Mouse (Mus musculus) limb, embryonic 12.5 days (tissue): ENCODE measurements around the gene Gm49321. TPM values are rescaled to one million over a fixed set of nuclear protein-coding genes. Genes with fewer than 3 reads are reported as not detected.

Experiments used
- ATAC-seq: fragments of 200-750 bp; cut with Nextera tagmentation; 2 replicates; pipeline ENCODE4 v1.8.0; 2017; ENCODE audit warnings: low read depth, moderate TSS enrichment; ENCODE audit not compliant: insufficient number of reproducible peaks, insufficient read depth, low FRiP score, low TSS enrichment
- H3K27ac ChIP-seq: fragments of 300-500 bp; sonication (generic); 2 replicates; pipeline ENCODE4 v1.5.1; 2016; ENCODE audit warnings: mild to moderate bottlenecking, moderate library complexity
- H3K27me3 ChIP-seq: fragments of 300-500 bp; sonication (generic); 2 replicates; pipeline ENCODE4 v1.6.1; 2016; ENCODE audit warnings: mild to moderate bottlenecking, moderate library complexity
- H3K36me3 ChIP-seq: fragments of 300-500 bp; sonication (generic); 2 replicates; pipeline ENCODE4 v1.6.1; 2016; ENCODE audit warnings: mild to moderate bottlenecking, moderate library complexity
- H3K4me1 ChIP-seq: fragments of 300-500 bp; sonication (generic); replicated peaks from 2 replicates; pipeline ENCODE4 v1.6.1; 2016
- H3K4me2 ChIP-seq: fragments of 300-500 bp; sonication (generic); 2 replicates; pipeline ENCODE4 v1.6.1; 2016; ENCODE audit warnings: mild to moderate bottlenecking, moderate library complexity
- H3K4me3 ChIP-seq: fragments of 300-500 bp; sonication (generic); replicated peaks from 2 replicates; pipeline ENCODE4 v1.5.1; 2016; ENCODE audit warnings: mild to moderate bottlenecking
- H3K9ac ChIP-seq: fragments of 300-500 bp; sonication (generic); replicated peaks from 2 replicates; pipeline ENCODE4 v1.6.1; 2016; ENCODE audit warnings: mild to moderate bottlenecking, moderate library complexity
- H3K9me3 ChIP-seq: fragments of 300-500 bp; sonication (generic); 2 replicates; pipeline ENCODE4 v1.6.1; 2016; ENCODE audit warnings: mild to moderate bottlenecking, moderate library complexity
- WGBS: fragments of 180-500 bp; shearing (Covaris S2); methylation state at CpG from one replicate; pipeline ENCODE4 v1.1.7; 2016; 5-methylcytosine and 5-hydroxymethylcytosine counted together
- polyA plus RNA-seq: library from polyadenylated mRNA; unstranded; fragments of >200 nt; fragmentation: Nextera tagmentation; extraction: Ambion mirVana; gene quantifications from 2 replicates; pipeline ENCODE4 v1.2.1, GENCODE M21; 2016

Gm49321 gene
- polyA plus RNA-seq: 13.7 and 15.3 TPM in 2 replicates

GRCm38 (mm10) chr12:73937353-73937752, at the start of gene Gm49321:
Gm49321 (plus strand) TSS chr12:73937653.
- Histone ChIP-seq H3K27me3 (no peaks in the 10 kb centered on the region), H3K4me2 (no peak within 1 kb of the TSS), H3K36me3 (peaks cover 86% of the 10 kb centered on the region), H3K27ac (no peak within 1 kb of the TSS), H3K4me1 (no peaks in the 10 kb centered on the region), H3K9me3 (no peaks in the 10 kb centered on the region), H3K4me3 (no peak within 1 kb of the TSS), H3K9ac (no peak within 1 kb of the TSS)
- WGBS: 92% methylated on average over 1 of the region's 1 CpGs
- ATAC-seq: no peak

DNA sequence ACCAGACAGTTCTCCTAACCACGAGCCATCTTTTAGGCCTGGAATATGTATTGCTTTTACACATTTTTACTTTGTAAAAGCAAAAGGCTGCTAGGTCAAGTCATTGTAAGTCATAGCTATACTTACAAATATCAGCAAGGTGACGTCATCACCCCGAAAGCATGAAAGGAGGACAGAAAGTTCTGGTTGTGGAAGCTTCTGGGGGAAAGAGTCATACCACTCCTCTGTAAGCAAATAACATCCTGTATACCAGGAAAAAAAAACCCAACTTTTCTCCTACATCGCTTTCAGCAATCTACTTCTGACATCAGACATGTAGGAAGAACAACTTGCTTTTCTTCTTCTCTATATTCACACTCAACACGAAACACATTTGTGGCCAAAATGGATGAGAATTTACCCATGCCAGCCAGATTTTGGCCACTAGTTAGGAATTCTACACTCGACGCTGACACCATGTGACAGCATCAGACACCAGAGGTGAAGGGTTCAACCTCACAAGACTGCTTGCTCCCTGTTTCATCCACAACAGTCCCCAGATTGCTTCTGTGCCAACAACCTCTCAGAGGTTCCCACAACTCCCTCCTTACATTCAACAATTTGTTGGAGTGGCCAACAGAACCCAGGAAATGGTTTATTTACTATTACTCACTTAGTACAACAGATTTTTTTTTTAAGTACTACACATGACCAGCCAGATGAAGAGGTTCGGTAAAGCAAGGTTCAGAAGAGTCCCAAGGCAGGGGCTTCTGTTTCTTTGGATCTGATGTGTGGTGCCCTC, 49.3 kb upstream of the Gm49321 start:
- H3K27me3 ChIP-seq: no peaks in the 10 kb centered on the region
- 0 out of 2 replicates have a peak, but pooled peaks cover 3% of the 10 kb centered on the region for H3K4me1 ChIP-seq
- WGBS: 89% methylated on average over 8 of the region's 8 CpGs
- H3K27ac ChIP-seq: no peak overlapping the region
- no peak overlapping the region for H3K9ac ChIP-seq
- no peak for ATAC-seq
- H3K4me2 ChIP-seq: no peak overlapping the region
- no peaks in the 10 kb centered on the region for H3K9me3 ChIP-seq
- H3K36me3 ChIP-seq: no peaks in the 10 kb centered on the region
- H3K4me3 ChIP-seq: no peak overlapping the region

DNA sequence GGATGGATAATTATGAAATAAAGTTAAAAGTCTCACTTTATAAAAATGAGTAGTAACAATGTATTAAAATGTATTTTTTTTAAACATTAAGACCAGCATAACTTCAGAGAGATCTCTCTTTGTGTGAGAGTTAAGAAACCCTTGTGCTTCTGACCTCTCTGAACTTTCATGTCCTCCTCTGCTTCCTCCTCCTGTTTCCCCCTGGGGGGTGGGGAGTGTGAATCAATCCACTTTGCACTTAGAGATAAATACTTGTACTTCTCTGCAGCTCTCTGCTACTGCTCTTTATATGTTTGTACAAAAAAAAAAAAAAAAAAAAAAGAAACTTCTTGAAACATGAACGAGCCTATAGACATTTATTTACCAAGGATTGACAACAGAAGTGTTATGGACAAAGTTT, 47.9 kb upstream of the Gm49321 start:
- no peaks in the 10 kb centered on the region for H3K9me3 ChIP-seq
- WGBS: 73% methylated on average over 1 of the region's 1 CpGs

DNA sequence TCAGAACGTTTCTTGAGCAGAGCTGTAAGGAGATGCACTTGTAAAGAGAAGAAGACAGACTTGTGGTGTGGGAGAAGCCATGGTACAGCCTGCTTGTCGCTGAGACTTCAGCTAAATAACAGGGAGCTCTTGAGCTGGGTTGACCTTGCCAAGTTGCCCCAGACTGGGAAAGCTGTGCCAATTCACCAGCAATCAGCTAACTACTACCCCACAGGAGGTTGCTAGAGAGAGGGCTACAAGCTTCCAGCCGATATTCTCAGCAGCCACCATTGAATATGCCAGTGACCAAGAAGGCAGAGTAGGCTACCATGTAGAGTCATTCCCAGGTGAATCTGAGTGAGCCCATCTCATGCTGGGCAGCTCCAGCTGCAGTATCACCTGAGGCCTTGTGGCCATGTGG, 47.4 kb upstream of the Gm49321 start:
- 0 out of 2 replicates have a peak, but pooled peaks cover 3% of the 10 kb centered on the region for H3K4me1 ChIP-seq
- WGBS: 85% methylated on average over 3 of the region's 3 CpGs
- no peaks in the 10 kb centered on the region for H3K36me3 ChIP-seq
- no peaks in the 10 kb centered on the region for H3K9me3 ChIP-seq
- ATAC-seq: no peak
- no peaks in the 10 kb centered on the region for H3K27me3 ChIP-seq
- no peak overlapping the region for H3K27ac ChIP-seq
- H3K4me2 ChIP-seq: no peak overlapping the region
- no peak overlapping the region for H3K9ac ChIP-seq
- H3K4me3 ChIP-seq: no peak overlapping the region

More for the DNA sequence above, 47.9 kb upstream of the Gm49321 start:
- Histone ChIP-seq H3K36me3 (no peaks in the 10 kb centered on the region), H3K4me1 (0 out of 2 replicates have a peak, but pooled peaks cover 3% of the 10 kb centered on the region), H3K27ac (no peak overlapping the region), H3K4me3 (no peak overlapping the region), H3K4me2 (no peak overlapping the region), H3K27me3 (no peaks in the 10 kb centered on the region), H3K9ac (no peak overlapping the region)
- ATAC-seq: no peak

- Histone ChIP-seq H3K27ac (no peak overlapping the region), H3K4me3 (no peak overlapping the region), H3K4me2 (no peak overlapping the region), H3K36me3 (no peaks in the 10 kb centered on the region), H3K27me3 (no peaks in the 10 kb centered on the region), H3K9ac (no peak overlapping the region), H3K9me3 (no peaks in the 10 kb centered on the region), H3K4me1 (0 out of 2 replicates have a peak, but pooled peaks cover 3% of the 10 kb centered on the region)
- ATAC-seq: no peak
- 44% methylated on average over 3 of the region's 3 CpGs for WGBS
Measured at GRCm38 (mm10) chr12:73892616-73893015, 44.8 kb upstream of the Gm49321 start.

GRCm38 (mm10) chr12:73894838-73895237, 42.6 kb upstream of the Gm49321 start:
- Histone ChIP-seq H3K4me1 (0 out of 2 replicates have a peak, but pooled peaks cover 3% of the 10 kb centered on the region), H3K4me3 (no peak overlapping the region), H3K27me3 (no peaks in the 10 kb centered on the region), H3K4me2 (no peak overlapping the region), H3K27ac (no peak overlapping the region), H3K9me3 (no peaks in the 10 kb centered on the region), H3K36me3 (no peaks in the 10 kb centered on the region), H3K9ac (no peak overlapping the region)
- 79% methylated on average over 6 of the region's 6 CpGs for WGBS
- no peak for ATAC-seq

GRCm38 (mm10) chr12:73895674-73896073, 41.8 kb upstream of the Gm49321 start:
- ATAC-seq: no peak
- Histone ChIP-seq H3K27ac (no peak overlapping the region), H3K9me3 (no peaks in the 10 kb centered on the region), H3K4me3 (no peak overlapping the region), H3K36me3 (no peaks in the 10 kb centered on the region), H3K4me2 (no peak overlapping the region), H3K4me1 (0 out of 2 replicates have a peak, but pooled peaks cover 3% of the 10 kb centered on the region), H3K27me3 (no peaks in the 10 kb centered on the region), H3K9ac (no peak overlapping the region)
- 82% methylated on average over 2 of the region's 2 CpGs for WGBS

- Histone ChIP-seq H3K9me3 (no peaks in the 10 kb centered on the region), H3K4me2 (no peak overlapping the region), H3K27me3 (no peaks in the 10 kb centered on the region), H3K4me3 (no peak overlapping the region), H3K9ac (no peak overlapping the region), H3K36me3 (no peaks in the 10 kb centered on the region), H3K4me1 (0 out of 2 replicates have a peak, but pooled peaks cover 6% of the 10 kb centered on the region), H3K27ac (no peak overlapping the region)
- no peak for ATAC-seq
- 79% methylated on average over 3 of the region's 3 CpGs for WGBS
Measured at GRCm38 (mm10) chr12:73896471-73896870, 41.0 kb upstream of the Gm49321 start.

DNA sequence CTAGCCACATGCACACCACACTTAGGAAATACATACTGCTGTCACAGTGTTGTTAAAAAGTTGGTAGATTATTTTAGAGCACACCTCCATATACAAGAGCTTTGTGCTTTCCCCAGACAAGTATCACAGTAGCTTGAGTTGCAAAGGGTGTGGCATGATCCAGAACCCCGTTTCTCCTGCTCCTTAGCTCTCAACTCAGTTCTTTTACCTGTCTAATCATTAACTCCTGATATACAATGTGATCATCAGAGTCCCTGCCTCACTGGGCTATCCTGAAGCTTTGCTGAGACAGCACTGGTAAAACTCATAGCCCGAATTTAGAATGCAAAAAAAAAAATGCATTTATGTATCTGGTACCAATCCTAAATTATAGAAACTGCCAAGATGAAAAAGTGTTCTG, 39.2 kb upstream of the Gm49321 start:
- Histone ChIP-seq H3K27ac (no peak overlapping the region), H3K27me3 (no peaks in the 10 kb centered on the region), H3K4me2 (no peak overlapping the region), H3K4me3 (no peak overlapping the region), H3K4me1 (0 out of 2 replicates have a peak, but pooled peaks cover 3% of the 10 kb centered on the region), H3K9me3 (no peaks in the 10 kb centered on the region), H3K9ac (no peak overlapping the region), H3K36me3 (no peaks in the 10 kb centered on the region)
- ATAC-seq: no peak
- WGBS: 77% methylated on average over 2 of the region's 2 CpGs

DNA sequence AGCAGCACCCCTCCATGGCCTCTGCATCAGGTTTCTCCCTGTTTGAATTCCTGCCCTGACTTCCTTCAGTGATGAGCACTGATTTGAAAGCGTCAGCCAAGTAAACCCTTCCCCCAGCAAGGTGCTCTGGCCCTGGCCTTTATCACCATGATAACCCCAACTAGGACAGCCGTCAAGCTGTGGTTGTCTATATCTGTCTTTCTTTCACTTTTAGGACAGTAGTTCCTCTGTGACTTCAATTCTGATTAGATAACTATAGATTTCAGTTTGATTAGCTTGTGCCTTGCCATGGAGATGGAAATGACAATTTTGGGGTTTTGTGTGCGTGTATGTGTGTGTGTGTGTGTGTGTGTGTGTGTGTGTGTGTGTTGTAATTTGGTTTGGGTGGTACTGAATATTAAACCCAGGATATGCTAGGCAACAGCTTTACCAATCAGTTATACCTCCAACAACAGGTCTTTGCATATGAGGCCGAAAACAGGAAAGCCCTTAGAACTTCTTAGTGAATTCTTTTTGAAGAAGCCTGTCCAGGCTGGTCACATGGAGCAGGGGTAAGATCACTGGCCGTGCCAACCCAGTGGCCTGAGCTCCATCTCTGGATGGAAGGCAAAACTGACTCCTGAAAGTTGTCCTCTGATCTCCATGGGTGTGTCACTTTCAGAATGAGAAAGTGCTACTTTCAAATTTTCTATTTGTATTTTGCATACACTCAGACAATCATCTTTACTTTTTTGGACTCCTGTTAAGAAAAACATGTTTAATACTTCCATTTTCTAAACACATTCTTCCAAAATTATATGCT, 33.1 kb upstream of the Gm49321 start:
- H3K4me3 ChIP-seq: no peak overlapping the region
- no peak overlapping the region for H3K27ac ChIP-seq
- no peaks in the 10 kb centered on the region for H3K27me3 ChIP-seq
- no peak for ATAC-seq
- H3K4me2 ChIP-seq: no peak overlapping the region
- H3K36me3 ChIP-seq: no peaks in the 10 kb centered on the region
- H3K9ac ChIP-seq: no peak overlapping the region
- no peaks in the 10 kb centered on the region for H3K9me3 ChIP-seq
- WGBS: 82% methylated on average over 5 of the region's 5 CpGs
- H3K4me1 ChIP-seq: peaks cover 9% of the 10 kb centered on the region

DNA sequence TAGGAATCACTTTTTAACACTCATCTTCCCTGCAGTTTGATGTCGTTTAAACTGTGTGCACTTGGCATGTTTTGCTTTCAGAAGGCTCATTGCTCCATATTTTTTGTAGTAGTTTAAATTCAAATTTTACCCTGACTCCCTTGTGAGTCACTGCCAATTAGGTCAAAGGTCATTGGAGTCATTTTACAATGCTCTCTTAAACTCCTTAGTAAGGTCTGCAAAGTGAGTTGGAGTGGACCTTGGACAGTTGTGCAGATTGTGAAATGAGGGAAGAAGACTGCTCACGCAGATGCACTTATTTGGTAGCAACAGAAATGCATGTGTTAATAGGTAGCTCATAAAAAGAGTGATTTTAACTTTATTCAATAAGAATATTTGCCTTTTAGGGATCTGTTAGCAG, 32.4 kb upstream of the Gm49321 start:
- Histone ChIP-seq H3K27ac (no peak overlapping the region), H3K9ac (no peak overlapping the region), H3K36me3 (no peaks in the 10 kb centered on the region), H3K4me1 (peaks cover 14% of the 10 kb centered on the region), H3K4me3 (no peak overlapping the region), H3K27me3 (no peaks in the 10 kb centered on the region), H3K9me3 (no peaks in the 10 kb centered on the region), H3K4me2 (no peak overlapping the region)
- 55% methylated on average over 2 of the region's 2 CpGs for WGBS
- no peak for ATAC-seq
